Mouse (Mus musculus): Measurements from ENCODE around the gene Cpped1. TPM values are rescaled to one million over a fixed set of nuclear protein-coding genes. Genes with fewer than 3 reads are reported as not detected.

Gene Cpped1
- total and polyA plus RNA-seq, 3 experiments: 12.4 to 23.9 (median 16.8) TPM

GRCm38 (mm10) chr16:11756598-11757245 is 152.5 kb downstream of the Cpped1 start:
- TF ChIP-seq GATA2 (IDR thresholded peaks at IDR 0.05; ENCODE audit: borderline replicate concordance, low read depth, low read length) (no peak), TAL1 (conservative IDR thresholded peaks at IDR 0.05; ENCODE audit: low read depth, low read length) (no peak), CTCF (IDR thresholded peaks at IDR 0.05; ENCODE audit: low read depth, low read length) (no peak), POLR2AphosphoS5 (IDR thresholded peaks at IDR 0.05; ENCODE audit: insufficient replicate concordance, low read depth, low read length) (no peak), GATA1 (IDR thresholded peaks at IDR 0.05; ENCODE audit: borderline replicate concordance, low read length) (no peak)
- Histone ChIP-seq H3K9me3 (replicated peaks) (no peaks in the 10 kb centered on the region), H3K27me3 (ENCODE audit: insufficient read depth, low read length) (peaks cover 4% of the 10 kb centered on the region; the same call in 1 of the 2 replicates), H3K4me3 (ENCODE audit: low read depth, low read length) (no peak overlapping the region), H3K36me3 (replicated peaks) (no peaks in the 10 kb centered on the region), H3K4me1 (ENCODE audit: insufficient read depth, low read depth, low read length) (no peaks in the 10 kb centered on the region)
- DNase-seq (ENCODE audit: low spot score) (no peak), ATAC-seq (ENCODE audit: extremely low read depth, insufficient number of reproducible peaks, low FRiP score, poor library complexity, severe bottlenecking) (no peak)

- Histone ChIP-seq H3K36me3 (replicated peaks) (no peaks in the 10 kb centered on the region), H3K9me3 (replicated peaks) (no peaks in the 10 kb centered on the region), H3K27me3 (ENCODE audit: insufficient read depth, low read length) (peaks cover 4% of the 10 kb centered on the region; the same call in 1 of the 2 replicates), H3K4me1 (ENCODE audit: insufficient read depth, low read depth, low read length) (no peaks in the 10 kb centered on the region), H3K4me3 (ENCODE audit: low read depth, low read length) (no peak overlapping the region)
- ATAC-seq (ENCODE audit: extremely low read depth, insufficient number of reproducible peaks, low FRiP score, poor library complexity, severe bottlenecking) (no peak), DNase-seq (ENCODE audit: low spot score) (no peak)
- TF ChIP-seq CTCF (IDR thresholded peaks at IDR 0.05; ENCODE audit: low read depth, low read length): no peak
- no peak for TF ChIP-seq GATA2 (IDR thresholded peaks at IDR 0.05; ENCODE audit: borderline replicate concordance, low read depth, low read length)
- no peak for TF ChIP-seq POLR2AphosphoS5 (IDR thresholded peaks at IDR 0.05; ENCODE audit: insufficient replicate concordance, low read depth, low read length)
- TF ChIP-seq GATA1 (IDR thresholded peaks at IDR 0.05; ENCODE audit: borderline replicate concordance, low read length): no peak
- no peak for TF ChIP-seq TAL1 (conservative IDR thresholded peaks at IDR 0.05; ENCODE audit: low read depth, low read length)
Measured at GRCm38 (mm10) chr16:11755281-11756066, 153.8 kb downstream of the Cpped1 start.

GRCm38 (mm10) chr16:11754136-11754535 is 155.1 kb downstream of the Cpped1 start:
- H3K36me3 ChIP-seq (replicated peaks): no peaks in the 10 kb centered on the region
- DNase-seq (ENCODE audit: low spot score): no peak
- H3K9me3 ChIP-seq (replicated peaks): no peaks in the 10 kb centered on the region
- no peaks in the 10 kb centered on the region for H3K27me3 ChIP-seq (ENCODE audit: insufficient read depth, low read length)
- no peak overlapping the region for H3K4me3 ChIP-seq (ENCODE audit: low read depth, low read length)
- TF ChIP-seq GATA1 (IDR thresholded peaks at IDR 0.05; ENCODE audit: borderline replicate concordance, low read length): no peak
- no peak for TF ChIP-seq GATA2 (IDR thresholded peaks at IDR 0.05; ENCODE audit: borderline replicate concordance, low read depth, low read length)
- TF ChIP-seq POLR2AphosphoS5 (IDR thresholded peaks at IDR 0.05; ENCODE audit: insufficient replicate concordance, low read depth, low read length): no peak
- TF ChIP-seq CTCF (IDR thresholded peaks at IDR 0.05; ENCODE audit: low read depth, low read length): no peak
- no peak for TF ChIP-seq TAL1 (conservative IDR thresholded peaks at IDR 0.05; ENCODE audit: low read depth, low read length)
- H3K4me1 ChIP-seq (ENCODE audit: insufficient read depth, low read depth, low read length): no peaks in the 10 kb centered on the region
- no peak for ATAC-seq (ENCODE audit: extremely low read depth, insufficient number of reproducible peaks, low FRiP score, poor library complexity, severe bottlenecking)

Other genes with a start within 250 kb of the Cpped1 start
- gene Shisa9, start 74.7 kb upstream of the Cpped1 start, total RNA-seq (2014; fragmentation: Nextera tagmentation): 23.3 TPM in 1 of 2 replicates, not detected in the other
- gene Shisa9, start 74.7 kb upstream of the Cpped1 start, total RNA-seq (2017): under 0.01 and 0.11 TPM in 2 replicates
- gene Shisa9, start 74.7 kb upstream of the Cpped1 start, polyA plus RNA-seq (2012): not detected in 2 replicates